Comparison of ENCODE assay signal across 13 mouse cellular contexts in the genomic region with DNA sequence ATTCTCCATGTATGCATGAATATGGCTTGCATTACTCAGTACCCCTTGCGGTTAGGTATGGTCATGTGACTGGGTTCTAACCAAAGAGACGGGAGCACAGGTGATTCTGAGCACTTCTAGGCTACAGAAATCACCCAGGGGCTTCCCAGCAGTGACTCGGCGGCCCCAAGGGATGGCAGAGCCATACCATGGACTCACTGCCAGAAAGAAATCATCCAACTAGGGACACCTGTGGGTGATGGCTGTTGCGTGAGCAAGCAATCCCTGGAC.
"Had no signal": no experiment of that assay in that cellular context is flagged by ENCODE, and none has a peak within 500 bp of the region (broad histone marks: within the 10 kb centered on the region; RNA-seq: fewer than 3 reads in every experiment).

No protein-coding gene starts in this region.

- H3K27ac ChIP-seq: limb, embryonic 15.5 days; liver, embryonic 12.5 days; macrophage had no signal

- ATAC-seq: liver, embryonic 12.5 days had no signal

- H3K9me3 ChIP-seq: limb, embryonic 15.5 days; liver, embryonic 12.5 days; midbrain, embryonic 12.5 days had no signal

- H3K4me1 ChIP-seq: limb, embryonic 15.5 days; liver, embryonic 12.5 days; megakaryocyte, embryonic 14.5 days had no signal

- DNase-seq: kidney, adult 8-10 months; kidney, postnatal 25 days; layer of hippocampus, postnatal 36 days; lung, embryonic 14.5 days; lung, postnatal 10 days; spleen, adult 18-20 months; thymus, adult 18-20 months; thymus, postnatal 14 days had no signal

- H3K4me2 ChIP-seq: limb, embryonic 15.5 days; liver, embryonic 12.5 days; lung, embryonic 14.5 days had no signal

- H3K27me3 ChIP-seq: limb, embryonic 15.5 days had no signal

- H3K9ac ChIP-seq: limb, embryonic 15.5 days; liver, embryonic 12.5 days; lung, embryonic 14.5 days had no signal

- H3K36me3 ChIP-seq: limb, embryonic 15.5 days; liver, embryonic 12.5 days; midbrain, embryonic 12.5 days had no signal

- H3K4me3 ChIP-seq: limb, embryonic 15.5 days; liver, embryonic 12.5 days; megakaryocyte, embryonic 14.5 days; midbrain, embryonic 12.5 days had no signal
